ENCODE assay signal across 15 mouse cellular contexts in the genomic region with DNA sequence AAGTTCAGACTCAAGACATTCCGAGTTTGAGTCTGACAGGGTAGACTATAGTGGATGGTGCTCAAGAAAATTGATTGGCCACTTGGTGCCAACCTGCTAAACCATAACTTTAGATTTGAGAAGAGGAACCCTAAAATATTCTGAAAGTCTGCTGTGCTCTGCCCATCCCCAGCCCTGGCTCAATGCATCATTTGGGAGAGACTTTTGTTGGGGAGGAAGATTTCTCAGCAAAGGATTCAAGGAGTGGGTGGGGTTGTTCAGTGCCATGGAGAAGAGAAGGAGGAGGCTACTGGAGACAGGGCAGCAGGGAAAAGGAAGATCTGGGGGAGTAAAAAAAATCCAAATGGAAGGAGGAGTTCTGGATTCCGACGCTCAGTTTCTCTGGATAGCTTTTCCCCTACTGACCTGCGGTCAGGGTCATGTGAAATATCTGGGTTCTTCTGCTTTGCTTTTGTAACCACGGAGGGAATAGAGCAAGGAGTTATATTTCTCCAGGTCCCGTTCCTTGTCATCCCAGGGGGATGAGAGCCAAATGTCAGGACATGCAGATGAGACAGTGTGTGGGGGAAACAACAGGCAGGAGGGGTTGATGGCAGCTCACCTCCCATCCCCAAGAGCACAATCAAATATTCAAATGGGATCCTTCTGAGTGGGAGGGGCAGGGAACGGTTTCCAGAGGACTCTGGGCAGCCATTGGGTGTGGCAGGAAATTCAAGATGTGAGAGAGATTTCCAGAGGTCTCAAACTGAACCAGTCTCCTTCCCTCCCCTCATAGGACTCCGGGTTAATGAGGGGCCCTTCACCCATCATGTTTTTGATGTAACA. TPM values are rescaled to one million over a fixed set of nuclear protein-coding genes. Genes with fewer than 3 reads are reported as not detected.
A peak's percentile ranks its signal among the peaks of the same experiment; 100 is the strongest.
DNase-seq lines count a peak whose midpoint lies in the region; TF ChIP-seq lines count a peak whose summit lies in the region.
"Had no signal": no experiment of that assay in that cellular context is flagged by ENCODE, and none has a peak within 500 bp of the region (broad histone marks: within the 10 kb centered on the region; RNA-seq: fewer than 3 reads in every experiment).

No protein-coding gene starts in this region.

- TF ChIP-seq EP300 in ES-Bruce4 (IDR thresholded peaks at IDR 0.05; ENCODE audit: insufficient read depth, low read depth, low read length) = peak; percentile 87

- no peak for TF ChIP-seq POLR2A in ES-Bruce4 (IDR thresholded peaks at IDR 0.05; ENCODE audit: insufficient read depth, low read length)

- H3K4me3 ChIP-seq in E14TG2a.4 (replicated peaks; ENCODE audit: low read length) = peak overlapping the region; percentile 57
- 0 out of 2 replicates have a peak overlapping the region, but pooled peaks have one; percentile 5 for H3K4me3 ChIP-seq in ES-Bruce4 (ENCODE audit: low read depth, low read length)
- H3K4me3 ChIP-seq: heart, embryonic 13.5 days; liver, embryonic 12.5 days had no signal

- H3K27ac ChIP-seq in ES-Bruce4 (ENCODE audit: insufficient read depth, low read length) = peak overlapping the region; percentile 30; the same call in 1 of the 2 replicates
- H3K27ac ChIP-seq: heart, embryonic 13.5 days; hindbrain, embryonic 14.5 days; liver, embryonic 12.5 days had no signal

- peak; percentile 50 for DNase-seq in layer of hippocampus, adult 9-11 months
- DNase-seq in layer of hippocampus, postnatal 25 days (ENCODE audit: extremely low spot score in 1 of 2, low spot score in 1 of 2) = no peak
- DNase-seq in cerebellum, adult 9-10 months = peak; percentile 31
- no peak for DNase-seq in lung, postnatal 10 days
- DNase-seq in spleen, postnatal 36 days (ENCODE audit: low spot score in 2 of 2) = no peak
- DNase-seq: forebrain, postnatal 0 days; heart, adult 11 months; thymus, adult 18-20 months had no signal

- peaks cover 6% of the 10 kb centered on the region for H3K27me3 ChIP-seq in E14TG2a.4 (ENCODE audit: insufficient read depth, low read length)
- H3K27me3 ChIP-seq in ES-Bruce4 (ENCODE audit: control insufficient read depth, insufficient read depth, low read length, poor library complexity, severe bottlenecking) = no peaks in the 10 kb centered on the region

- peaks cover 96% of the 10 kb centered on the region for H3K4me1 ChIP-seq in E14TG2a.4 (replicated peaks; ENCODE audit: low read depth, low read length)
- H3K4me1 ChIP-seq in ES-Bruce4 (ENCODE audit: control insufficient read depth, insufficient read depth, low read length) = peaks cover 3% of the 10 kb centered on the region

- H3K9ac ChIP-seq in ES-Bruce4 (ENCODE audit: low read depth, poor library complexity, severe bottlenecking) = no peak overlapping the region
- H3K9ac ChIP-seq: forebrain, postnatal 0 days; heart, embryonic 13.5 days; liver, embryonic 12.5 days had no signal

- TF ChIP-seq CTCF in E14TG2a.4 (conservative IDR thresholded peaks at IDR 0.05; ENCODE audit: low read length) (no peak), ES-Bruce4 (IDR thresholded peaks at IDR 0.05; ENCODE audit: low read depth, low read length) (no peak)

- H3K9me3 ChIP-seq in E14TG2a.4 (ENCODE audit: low read length) (no peaks in the 10 kb centered on the region), ES-Bruce4 (replicated peaks; ENCODE audit: control insufficient read depth, insufficient read depth, low read length, poor library complexity, severe bottlenecking) (no peaks in the 10 kb centered on the region)
- H3K9me3 ChIP-seq: heart, embryonic 13.5 days; liver, embryonic 12.5 days had no signal

- H3K36me3 ChIP-seq in E14TG2a.4 (ENCODE audit: insufficient read depth, low read length) (peaks cover 6% of the 10 kb centered on the region; the same call in 1 of the 2 replicates), ES-Bruce4 (ENCODE audit: control insufficient read depth, insufficient read depth, low read length, poor library complexity, severe bottlenecking) (no peaks in the 10 kb centered on the region)
- H3K36me3 ChIP-seq: heart, embryonic 13.5 days; liver, embryonic 12.5 days had no signal

RNA-seq across cellular contexts. Expression of a gene that starts 5.3 kb away (rescaled TPM):
- total RNA-seq in layer of hippocampus, postnatal 25 days (2021) = 100 to 1,000 TPM; 286 to 291 TPM
- 7.4 and 9.5 TPM in 2 replicates for polyA plus RNA-seq in ES-Bruce4 (2011; ENCODE audit: insufficient read depth, insufficient read length, low read depth, missing spikeins)
- total RNA-seq: megakaryocyte-erythroid progenitor cell, adult 5-6 weeks; MEL had no signal

RNA-seq across cellular contexts. Expression of a gene that starts 50.8 kb away (rescaled TPM):
- 1 to 10 TPM; 3.3 to 4.9 TPM for total RNA-seq in layer of hippocampus, postnatal 25 days (2021)
- polyA plus RNA-seq in ES-Bruce4 (2011; ENCODE audit: insufficient read depth, insufficient read length, low read depth, missing spikeins) = 9.0 and 10.0 TPM in 2 replicates

Comparison
In these comparisons a context has a peak if more than half of its experiments do, and no peak if none do; other contexts are left out.
1. DNase-seq: peak in layer of hippocampus, adult 9-11 months (single experiment) and cerebellum, adult 9-10 months (single experiment); none in layer of hippocampus, postnatal 25 days (0 of 2), lung, postnatal 10 days (single experiment) and spleen, postnatal 36 days (0 of 2).